Mouse (Mus musculus) brain, adult 10 weeks (tissue): Measurements from ENCODE around the gene Zfp385b. TPM values are rescaled to one million over a fixed set of nuclear protein-coding genes. Genes with fewer than 3 reads are reported as not detected.

Experiments
- polyA plus RNA-seq: library from polyadenylated mRNA; stranded (reverse); fragments of 350-450 nt; fragmentation: Illumina TruSeq; extraction: RNeasy Lipid Tissue Mini Kit (QIAGEN cat#74804); gene quantifications from one replicate; pipeline ENCODE4 v1.2.3, GENCODE M21; 2015; ENCODE audit warnings: low read depth, low replicate concordance

Zfp385b gene
- 35.9 TPM for polyA plus RNA-seq

GRCm38 (mm10) chr2:77819539-77819938 lies at the start of gene Zfp385b:
Gene Zfp385b (minus strand): TSS chr2:77819639.

Other genes with a start within 250 kb of the Zfp385b start
- gene Cwc22, start 126.7 kb upstream of the Zfp385b start, polyA plus RNA-seq, result 20.3 TPM